Mouse (Mus musculus): ENCODE measurements around the gene Sdc4. TPM values are rescaled to one million over a fixed set of nuclear protein-coding genes. Genes with fewer than 3 reads are reported as not detected.
A peak's percentile ranks its signal among the peaks of the same experiment; 100 is the strongest.

Gene Sdc4
- polyA plus RNA-seq, 1 experiment from 2014 or later: 138 TPM

- Histone ChIP-seq H3K4me1 (ENCODE audit: control insufficient read depth, insufficient read depth, low read length) (peaks cover 17% of the 10 kb centered on the region), H3K4me2 (ENCODE audit: low read depth, low read length) (peak within 1 kb of the TSS; percentile 65), H3K9me3 (ENCODE audit: control insufficient read depth, low read length) (no peaks in the 10 kb centered on the region), H3K27me3 (replicated peaks; ENCODE audit: control insufficient read depth, insufficient read depth, low read length) (no peaks in the 10 kb centered on the region), H3K36me3 (ENCODE audit: control insufficient read depth, insufficient read depth, low read length) (peaks cover 5% of the 10 kb centered on the region), H3K4me3 (ENCODE audit: low read length) (peak within 1 kb of the TSS; percentile 95), H3K9ac (ENCODE audit: low read depth, low read length) (peak within 1 kb of the TSS; percentile 85), H3K27ac (ENCODE audit: low read length) (peak within 1 kb of the TSS; percentile 77)
- ATAC-seq: peak; percentile 93
- under 1% methylated on average over 67 of the region's 79 CpGs for WGBS
These were observed 17.3 kb upstream of the Sdc4 start, which contains the start of gene Gm20458 for GRCm38 (mm10) chr2:164460745-164461551. TSS of gene Gm20458 (plus strand) at chr2:164460967.

GRCm38 (mm10) chr2:164458535-164458934, 14.8 kb upstream of the Sdc4 start:
- ATAC-seq: peak; percentile 0; the same call in 1 of the 2 replicates
- 61% methylated on average over 8 of the region's 8 CpGs for WGBS
- no peaks in the 10 kb centered on the region for H3K27me3 ChIP-seq (replicated peaks; ENCODE audit: control insufficient read depth, insufficient read depth, low read length)
- H3K4me3 ChIP-seq (ENCODE audit: low read length): no peak overlapping the region
- H3K4me2 ChIP-seq (ENCODE audit: low read depth, low read length): peak overlapping the region; percentile 22; the same call in 1 of the 2 replicates
- no peaks in the 10 kb centered on the region for H3K9me3 ChIP-seq (ENCODE audit: control insufficient read depth, low read length)
- H3K36me3 ChIP-seq (ENCODE audit: control insufficient read depth, insufficient read depth, low read length): no peaks in the 10 kb centered on the region
- H3K9ac ChIP-seq (ENCODE audit: low read depth, low read length): peak overlapping the region; percentile 33; the same call in 1 of the 2 replicates
- peak overlapping the region; percentile 88 for H3K27ac ChIP-seq (ENCODE audit: low read length)
- H3K4me1 ChIP-seq (ENCODE audit: control insufficient read depth, insufficient read depth, low read length): peaks cover 35% of the 10 kb centered on the region

- peak overlapping the region; percentile 44; the same call in 1 of the 2 replicates for H3K4me2 ChIP-seq (ENCODE audit: low read depth, low read length)
- H3K27me3 ChIP-seq (replicated peaks; ENCODE audit: control insufficient read depth, insufficient read depth, low read length): no peaks in the 10 kb centered on the region
- H3K27ac ChIP-seq (ENCODE audit: low read length): peak overlapping the region; percentile 88
- peak overlapping the region; percentile 11; the same call in 1 of the 2 replicates for H3K4me3 ChIP-seq (ENCODE audit: low read length)
- WGBS: 33% methylated on average over 7 of the region's 7 CpGs
- H3K9me3 ChIP-seq (ENCODE audit: control insufficient read depth, low read length): no peaks in the 10 kb centered on the region
- ATAC-seq: peak; percentile 70
- peak overlapping the region; percentile 37; the same call in 1 of the 2 replicates for H3K9ac ChIP-seq (ENCODE audit: low read depth, low read length)
- no peaks in the 10 kb centered on the region for H3K36me3 ChIP-seq (ENCODE audit: control insufficient read depth, insufficient read depth, low read length)
- H3K4me1 ChIP-seq (ENCODE audit: control insufficient read depth, insufficient read depth, low read length): peaks cover 35% of the 10 kb centered on the region
These were observed 14.3 kb upstream of the Sdc4 start for GRCm38 (mm10) chr2:164457942-164458341.

GRCm38 (mm10) chr2:164456864-164457300, 13.2 kb upstream of the Sdc4 start, which contains the start of gene Sys1:
TSS of gene Sys1 (plus strand) at chr2:164456964.
- peak within 1 kb of the TSS; percentile 44 for H3K4me2 ChIP-seq (ENCODE audit: low read depth, low read length)
- H3K4me3 ChIP-seq (ENCODE audit: low read length): peak within 1 kb of the TSS; percentile 32
- no peak for ATAC-seq
- 1% methylated on average over 7 of the region's 7 CpGs for WGBS
- H3K36me3 ChIP-seq (ENCODE audit: control insufficient read depth, insufficient read depth, low read length): no peaks in the 10 kb centered on the region
- peak within 1 kb of the TSS; percentile 83 for H3K27ac ChIP-seq (ENCODE audit: low read length)
- peaks cover 36% of the 10 kb centered on the region for H3K4me1 ChIP-seq (ENCODE audit: control insufficient read depth, insufficient read depth, low read length)
- no peaks in the 10 kb centered on the region for H3K9me3 ChIP-seq (ENCODE audit: control insufficient read depth, low read length)
- peak within 1 kb of the TSS; percentile 57 for H3K9ac ChIP-seq (ENCODE audit: low read depth, low read length)
- no peaks in the 10 kb centered on the region for H3K27me3 ChIP-seq (replicated peaks; ENCODE audit: control insufficient read depth, insufficient read depth, low read length)

GRCm38 (mm10) chr2:164456413-164456812, 12.7 kb upstream of the Sdc4 start:
- H3K9ac ChIP-seq (ENCODE audit: low read depth, low read length): peak overlapping the region; percentile 57
- WGBS: 88% methylated on average over 1 of the region's 1 CpGs
- H3K4me2 ChIP-seq (ENCODE audit: low read depth, low read length): peak overlapping the region; percentile 44
- H3K4me1 ChIP-seq (ENCODE audit: control insufficient read depth, insufficient read depth, low read length): peaks cover 35% of the 10 kb centered on the region
- no peaks in the 10 kb centered on the region for H3K9me3 ChIP-seq (ENCODE audit: control insufficient read depth, low read length)
- ATAC-seq: no peak
- H3K27me3 ChIP-seq (replicated peaks; ENCODE audit: control insufficient read depth, insufficient read depth, low read length): no peaks in the 10 kb centered on the region
- peak overlapping the region; percentile 80 for H3K27ac ChIP-seq (ENCODE audit: low read length)
- H3K36me3 ChIP-seq (ENCODE audit: control insufficient read depth, insufficient read depth, low read length): no peaks in the 10 kb centered on the region
- peak overlapping the region; percentile 32; the same call in 1 of the 2 replicates for H3K4me3 ChIP-seq (ENCODE audit: low read length)

GRCm38 (mm10) chr2:164455421-164456190, 11.9 kb upstream of the Sdc4 start:
- H3K4me2 ChIP-seq (ENCODE audit: low read depth, low read length): no peak overlapping the region

GRCm38 (mm10) chr2:164454846-164455245, 11.2 kb upstream of the Sdc4 start:
- 56% methylated on average over 10 of the region's 10 CpGs for WGBS
- ATAC-seq: no peak
- H3K4me3 ChIP-seq (ENCODE audit: low read length): no peak overlapping the region
- H3K4me2 ChIP-seq (ENCODE audit: low read depth, low read length): no peak overlapping the region
- H3K36me3 ChIP-seq (ENCODE audit: control insufficient read depth, insufficient read depth, low read length): no peaks in the 10 kb centered on the region
- no peaks in the 10 kb centered on the region for H3K9me3 ChIP-seq (ENCODE audit: control insufficient read depth, low read length)
- no peak overlapping the region for H3K9ac ChIP-seq (ENCODE audit: low read depth, low read length)
- H3K27ac ChIP-seq (ENCODE audit: low read length): peak overlapping the region; percentile 55; the same call in 1 of the 2 replicates
- peaks cover 35% of the 10 kb centered on the region for H3K4me1 ChIP-seq (ENCODE audit: control insufficient read depth, insufficient read depth, low read length)
- no peaks in the 10 kb centered on the region for H3K27me3 ChIP-seq (replicated peaks; ENCODE audit: control insufficient read depth, insufficient read depth, low read length)

More at GRCm38 (mm10) chr2:164455421-164456190, 11.9 kb upstream of the Sdc4 start:
- no peak overlapping the region for H3K27ac ChIP-seq (ENCODE audit: low read length)
- no peak overlapping the region for H3K9ac ChIP-seq (ENCODE audit: low read depth, low read length)
- WGBS: 65% methylated on average over 6 of the region's 6 CpGs
- no peak overlapping the region for H3K4me3 ChIP-seq (ENCODE audit: low read length)
- no peaks in the 10 kb centered on the region for H3K9me3 ChIP-seq (ENCODE audit: control insufficient read depth, low read length)
- no peaks in the 10 kb centered on the region for H3K27me3 ChIP-seq (replicated peaks; ENCODE audit: control insufficient read depth, insufficient read depth, low read length)
- H3K36me3 ChIP-seq (ENCODE audit: control insufficient read depth, insufficient read depth, low read length): no peaks in the 10 kb centered on the region
- ATAC-seq: no peak
- H3K4me1 ChIP-seq (ENCODE audit: control insufficient read depth, insufficient read depth, low read length): peaks cover 35% of the 10 kb centered on the region

- Histone ChIP-seq H3K27me3 (replicated peaks; ENCODE audit: control insufficient read depth, insufficient read depth, low read length) (no peaks in the 10 kb centered on the region), H3K4me3 (ENCODE audit: low read length) (no peak overlapping the region), H3K4me2 (ENCODE audit: low read depth, low read length) (no peak overlapping the region), H3K9me3 (ENCODE audit: control insufficient read depth, low read length) (no peaks in the 10 kb centered on the region), H3K4me1 (ENCODE audit: control insufficient read depth, insufficient read depth, low read length) (peaks cover 42% of the 10 kb centered on the region), H3K9ac (ENCODE audit: low read depth, low read length) (no peak overlapping the region), H3K27ac (ENCODE audit: low read length) (no peak overlapping the region), H3K36me3 (ENCODE audit: control insufficient read depth, insufficient read depth, low read length) (no peaks in the 10 kb centered on the region)
- WGBS: 67% methylated on average over 7 of the region's 7 CpGs
- ATAC-seq: no peak
These were observed 10.3 kb upstream of the Sdc4 start for GRCm38 (mm10) chr2:164453887-164454500.
